Mouse (Mus musculus) mouse trophoblast stem cell (cell line): Measurements from ENCODE around the gene Ackr3.

ENCODE experiments used
- in situ Hi-C, 2 experiments: fragments of 300-500 bp; cut with MseI, MboI; formaldehyde crosslinking; loops; 2 replicates in 1 of 2; 3 replicates in 1 of 2; pipeline ENCODE4 v1.15.1; 2025

Gene Ackr3

GRCm38 (mm10) chr1:90204821-90205220 lies 1.0 kb downstream of the Ackr3 start:
- in situ Hi-C loops, result loop anchor here (10.0 kb wide), 1 partner anchor 390 kb away; no protein-coding TSS in a partner anchor

DNA sequence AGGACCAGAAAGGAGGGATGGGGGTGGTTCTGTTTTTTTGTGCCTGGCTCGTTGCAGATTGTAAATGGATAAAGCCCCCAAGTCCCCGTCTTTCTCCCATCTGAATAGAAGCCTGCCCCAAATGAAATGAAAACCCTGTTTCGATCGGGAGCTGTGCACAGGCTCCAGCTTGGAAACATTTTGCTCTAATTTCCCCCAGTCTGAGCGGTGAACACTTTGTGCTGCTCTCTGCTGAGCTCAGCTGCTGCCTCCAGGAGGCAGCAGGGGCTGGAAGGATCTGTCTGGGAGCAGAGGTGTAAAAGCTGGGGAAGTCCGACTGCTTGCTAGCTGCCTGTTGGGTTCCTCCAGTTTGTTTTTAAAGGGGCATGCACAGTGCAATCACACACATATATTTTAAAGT lies 1.4 kb downstream of the Ackr3 start:
- in situ Hi-C loops, result loop anchor here (10.0 kb wide), 1 partner anchor 390 kb away; no protein-coding TSS in a partner anchor

GRCm38 (mm10) chr1:90206684-90207083 lies 2.9 kb downstream of the Ackr3 start:
- in situ Hi-C loops, result loop anchor here (10.0 kb wide), 1 partner anchor 388 kb away; no protein-coding TSS in a partner anchor

DNA sequence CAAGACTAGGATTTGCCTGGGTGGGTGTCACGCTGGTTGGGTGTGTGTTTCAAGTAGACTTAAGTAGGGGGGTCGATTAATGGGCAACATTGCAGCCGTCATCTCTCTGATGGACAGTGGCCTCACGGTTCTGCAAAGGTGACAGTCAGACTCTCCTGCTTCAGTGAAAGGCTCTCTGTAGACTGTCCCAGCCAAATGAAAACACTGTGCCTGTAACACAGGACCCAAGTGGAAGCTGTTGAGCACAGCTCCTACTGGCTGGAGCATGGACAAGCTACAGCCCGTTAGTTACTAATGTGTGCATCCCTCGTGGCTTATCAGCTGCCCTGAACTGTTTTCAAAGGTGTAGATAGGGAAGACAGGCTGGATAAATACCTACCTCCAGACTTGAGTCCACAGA lies 3.5 kb downstream of the Ackr3 start:
- in situ Hi-C loops, result loop anchor here (10.0 kb wide), 1 partner anchor 388 kb away; no protein-coding TSS in a partner anchor

GRCm38 (mm10) chr1:90207739-90208502 lies 4.1 kb downstream of the Ackr3 start:
- in situ Hi-C loops, result loop anchor here (10.0 kb wide), 1 partner anchor 387 kb away; no protein-coding TSS in a partner anchor

GRCm38 (mm10) chr1:90208503-90208860 lies 4.7 kb downstream of the Ackr3 start:
- in situ Hi-C loops, result loop anchor here (10.0 kb wide), 1 partner anchor 386 kb away; no protein-coding TSS in a partner anchor

DNA sequence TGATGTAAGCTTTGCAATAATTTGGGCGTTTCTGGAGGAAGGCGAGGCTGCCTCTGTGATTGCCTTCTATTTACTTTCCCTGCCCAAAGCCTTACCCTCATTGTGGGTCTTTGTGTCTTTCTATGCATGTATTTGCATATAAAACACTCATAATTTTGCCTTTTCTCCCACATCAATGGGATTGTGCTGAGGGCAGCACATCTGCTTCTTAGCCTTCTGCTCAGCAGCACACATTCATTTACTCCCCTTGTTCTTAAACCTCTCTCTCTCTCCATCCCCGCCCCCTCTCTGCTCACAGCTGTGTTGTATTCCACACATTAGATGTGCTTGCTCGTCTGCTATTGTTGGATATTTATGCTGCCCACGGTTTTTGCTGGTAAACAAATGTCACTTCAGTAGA lies 5.3 kb downstream of the Ackr3 start:
- in situ Hi-C loops, result loop anchor here (10.0 kb wide), 1 partner anchor 386 kb away; no protein-coding TSS in a partner anchor

- in situ Hi-C loops, result loop anchor here (10.0 kb wide), 1 partner anchor 385 kb away; no protein-coding TSS in a partner anchor
Measured at GRCm38 (mm10) chr1:90209741-90210140, 6.0 kb downstream of the Ackr3 start.

DNA sequence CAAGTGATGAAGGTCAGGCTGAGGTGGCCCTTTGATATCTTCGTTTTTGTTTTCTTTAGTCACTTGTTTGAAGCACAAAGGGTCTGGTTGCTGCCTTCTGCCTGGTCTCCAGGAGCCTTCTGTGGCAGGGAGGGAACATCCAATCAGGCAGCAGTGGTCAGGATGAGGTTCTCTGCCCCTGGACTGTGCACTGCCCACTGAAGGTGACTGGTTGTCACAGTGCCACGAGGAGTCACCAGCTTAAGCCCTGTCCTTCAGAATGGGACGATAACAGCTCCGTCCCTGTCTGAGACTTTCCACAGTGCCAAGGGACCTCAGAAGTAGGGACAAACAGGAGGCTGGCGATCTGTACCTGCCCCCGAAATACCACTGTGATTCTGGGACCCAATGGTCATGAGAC lies 6.6 kb downstream of the Ackr3 start:
- in situ Hi-C loops, result no loop called here

DNA sequence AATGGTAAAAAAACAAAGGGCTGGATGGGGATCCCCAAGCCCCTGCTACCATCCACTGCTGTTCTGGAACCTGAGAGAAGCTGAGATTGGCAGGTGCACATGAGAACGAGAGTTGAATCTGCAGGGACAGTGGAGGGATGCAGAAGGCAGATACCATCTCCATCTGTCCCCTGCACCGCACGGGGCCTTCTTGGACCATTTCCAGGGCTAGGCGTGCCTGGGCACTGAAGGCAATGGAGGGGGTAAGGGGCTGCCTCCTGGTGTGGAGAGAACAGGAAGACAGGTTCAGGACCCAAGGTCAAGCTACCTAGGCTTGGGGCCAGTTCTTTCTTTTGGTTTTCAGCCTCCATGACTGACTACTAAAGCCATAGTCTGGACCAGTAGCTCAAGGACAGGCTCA lies 7.0 kb downstream of the Ackr3 start:
- in situ Hi-C loops, result no loop called here

- in situ Hi-C loops, result no loop called here
Measured at GRCm38 (mm10) chr1:90212376-90212775, 8.6 kb downstream of the Ackr3 start.

DNA sequence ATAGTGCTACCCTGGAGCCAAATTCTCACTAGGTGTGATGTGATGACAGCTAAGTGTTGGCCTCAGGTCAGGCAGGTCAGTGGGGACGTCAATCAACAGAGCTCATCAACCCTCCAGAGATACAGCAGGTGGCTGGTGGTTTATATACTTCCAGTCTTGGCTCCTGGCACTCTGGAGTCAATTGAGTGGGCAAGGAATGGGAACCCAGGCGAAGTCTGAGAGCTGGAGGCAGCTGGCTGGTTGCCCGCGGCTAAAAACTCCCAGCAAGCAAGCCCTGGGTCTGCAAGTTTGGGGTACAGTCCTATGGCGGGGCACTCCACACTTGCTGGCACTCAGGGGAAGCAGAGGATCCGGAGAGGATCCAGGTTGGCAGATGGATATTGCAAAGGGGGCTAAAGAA lies 9.1 kb downstream of the Ackr3 start:
- in situ Hi-C loops, result no loop called here

GRCm38 (mm10) chr1:90214021-90214420 lies 10.2 kb downstream of the Ackr3 start:
- in situ Hi-C loops, result no loop called here

GRCm38 (mm10) chr1:90214926-90215325 lies 11.1 kb downstream of the Ackr3 start:
- in situ Hi-C loops, result no loop called here

- in situ Hi-C loops, result no loop called here
Measured at GRCm38 (mm10) chr1:90215881-90216280, 12.1 kb downstream of the Ackr3 start.

- in situ Hi-C loops, result no loop called here
Measured at GRCm38 (mm10) chr1:90216395-90216794, 12.6 kb downstream of the Ackr3 start.

DNA sequence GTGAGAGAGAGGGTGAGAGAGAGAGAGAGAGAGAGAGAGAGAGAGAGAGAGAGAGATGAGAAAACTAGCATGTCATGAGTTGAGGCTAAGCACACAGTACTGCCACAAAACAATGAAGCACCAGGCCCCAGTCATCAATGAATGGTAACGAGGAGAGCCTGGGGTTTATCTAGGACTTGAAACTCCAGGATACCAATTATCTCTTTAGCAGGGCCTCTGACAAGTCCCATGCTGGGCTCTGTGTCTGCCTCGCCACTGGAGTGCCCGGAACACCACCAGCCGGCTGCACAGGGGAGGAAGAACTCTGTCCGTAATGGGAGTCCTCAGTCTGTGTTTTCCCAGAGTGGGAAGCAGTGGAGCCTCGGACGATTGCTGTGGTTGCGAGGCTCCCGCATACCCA lies 16.5 kb downstream of the Ackr3 start:
- in situ Hi-C loops, result no loop called here

GRCm38 (mm10) chr1:90220844-90221243 lies 17.1 kb downstream of the Ackr3 start:
- in situ Hi-C loops, result no loop called here

DNA sequence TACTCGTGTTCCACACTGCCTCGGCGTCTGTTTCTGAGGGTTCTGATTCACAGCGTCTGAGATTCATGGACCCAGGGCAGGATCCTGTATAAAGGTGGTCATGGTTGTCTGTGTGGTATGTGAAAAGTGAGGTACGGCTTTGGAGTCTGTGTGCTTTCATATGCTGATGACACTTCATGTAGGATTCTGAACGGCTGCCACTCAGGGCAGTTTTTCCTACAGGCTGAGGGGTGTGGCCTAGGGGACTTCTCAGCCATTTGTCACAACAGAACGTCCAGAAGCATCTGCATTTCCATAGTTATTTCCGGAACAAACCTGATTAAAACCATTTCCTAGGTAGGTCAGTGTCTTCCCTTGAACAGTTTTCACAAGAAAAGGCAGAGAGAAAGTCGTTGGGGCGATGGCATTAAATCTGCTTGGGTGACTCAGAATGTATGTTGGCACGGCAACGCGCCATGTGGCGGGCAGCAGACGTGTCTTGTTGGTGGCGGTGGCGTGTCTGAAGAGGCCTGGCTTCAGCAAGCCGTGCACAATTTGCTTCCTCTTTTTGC lies 18.1 kb downstream of the Ackr3 start:
- in situ Hi-C loops, result no loop called here

- in situ Hi-C loops, result no loop called here
Measured at GRCm38 (mm10) chr1:90222427-90222901, 18.7 kb downstream of the Ackr3 start.

- in situ Hi-C loops, result no loop called here
Measured at GRCm38 (mm10) chr1:90223006-90223405, 19.2 kb downstream of the Ackr3 start.

GRCm38 (mm10) chr1:90225603-90226254 lies 21.9 kb downstream of the Ackr3 start:
- in situ Hi-C loops, result no loop called here
